Mouse (Mus musculus) left cerebral cortex, adult 2 months (tissue): ENCODE measurements around the gene Nav2. TPM values are rescaled to one million over a fixed set of nuclear protein-coding genes. Genes with fewer than 3 reads are reported as not detected.

Experiments used
- DNase-seq, 2 experiments: peaks; one replicate each; pipeline ENCODE4 v3.0.0; 2021 to 2022; ENCODE audit warnings: low spot score in 2 of 2, mixed read lengths in 1 of 2; ENCODE audit errors: extremely low spot score in 1 of 2
- H3K27ac ChIP-seq: fragments of 200-600 bp; 2 replicates; pipeline ENCODE4 v1.8.1; 2022
- H3K4me3 ChIP-seq: fragments of 200-600 bp; 2 replicates; pipeline ENCODE4 v1.8.1; 2022
- CTCF ChIP-seq: fragments of 200-600 bp; IDR thresholded peaks from 2 replicates; pipeline ENCODE4 v1.8.1; 2022; ENCODE audit warnings: antibody characterized with exemption, mild to moderate bottlenecking, moderate library complexity
- intact Hi-C: fragments of 180-260 bp; cut with DNase I; formaldehyde crosslinking; loops from one replicate; pipeline ENCODE4 v1.15.1; 2025
- total RNA-seq, 2 experiments: library from RNA; stranded (reverse); gene quantifications; 2 replicates each; pipeline ENCODE4 v1.2.3; 2021

Nav2 gene
- total RNA-seq, 2 experiments from 2014 or later: 102 to 119 TPM

DNA sequence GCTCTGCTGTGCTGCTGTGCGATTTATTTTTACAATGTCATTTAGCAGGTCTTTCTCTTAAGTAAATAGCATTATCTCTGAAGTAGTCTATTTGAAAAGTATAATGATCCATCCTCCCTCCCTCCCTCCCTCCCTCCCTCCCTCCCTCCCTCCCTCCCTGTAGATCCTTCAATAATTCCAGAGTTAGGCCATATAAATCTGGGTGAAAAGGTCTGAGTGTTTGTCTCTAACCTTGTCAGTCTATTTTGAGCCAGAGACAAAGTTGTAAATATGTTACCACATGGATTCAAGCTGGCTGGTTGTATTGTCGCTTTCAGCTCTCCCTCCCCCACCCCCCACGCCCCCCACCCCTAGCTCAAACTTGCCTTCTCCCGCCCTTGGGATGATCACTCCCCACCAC is 619.4 kb downstream of the Nav2 start:
- TF ChIP-seq CTCF: no peak
- Histone ChIP-seq H3K4me3 (no peak overlapping the region), H3K27ac (no peak overlapping the region)
- no peak for DNase-seq
- intact Hi-C loops: no loop called here

- Histone ChIP-seq H3K4me3 (no peak overlapping the region), H3K27ac (no peak overlapping the region)
- TF ChIP-seq CTCF: no peak
- intact Hi-C loops: no loop called here
- DNase-seq: no peak
These were observed 621.0 kb downstream of the Nav2 start for GRCm38 (mm10) chr7:49529498-49529897.

GRCm38 (mm10) chr7:49533571-49533970 is 625.1 kb downstream of the Nav2 start:
- no peak for TF ChIP-seq CTCF
- intact Hi-C loops: no loop called here
- no peak for DNase-seq
- H3K4me3 ChIP-seq: no peak overlapping the region
- H3K27ac ChIP-seq: no peak overlapping the region

DNA sequence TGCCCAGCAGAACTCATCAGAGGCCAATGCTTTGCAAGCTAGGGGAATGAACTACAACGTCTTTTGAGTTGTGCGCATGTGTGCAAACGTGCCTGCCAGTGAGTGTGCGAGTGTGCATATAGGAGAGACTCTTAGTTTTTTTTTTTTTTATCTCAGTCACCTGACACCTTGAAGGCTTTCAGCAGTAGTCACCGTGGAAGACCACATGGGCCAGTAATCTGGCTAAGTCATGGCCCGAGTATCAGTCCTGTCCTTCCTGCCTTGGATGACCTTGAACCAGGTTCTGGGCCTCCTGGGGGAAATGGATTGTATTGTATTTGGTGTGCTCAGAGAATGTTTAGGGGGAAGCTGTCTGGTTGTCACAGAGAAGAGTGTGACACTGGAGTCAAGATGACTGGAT is 625.7 kb downstream of the Nav2 start:
- intact Hi-C loops: no loop called here
- Histone ChIP-seq H3K27ac (no peak overlapping the region), H3K4me3 (no peak overlapping the region)
- no peak for DNase-seq
- no peak for TF ChIP-seq CTCF

DNA sequence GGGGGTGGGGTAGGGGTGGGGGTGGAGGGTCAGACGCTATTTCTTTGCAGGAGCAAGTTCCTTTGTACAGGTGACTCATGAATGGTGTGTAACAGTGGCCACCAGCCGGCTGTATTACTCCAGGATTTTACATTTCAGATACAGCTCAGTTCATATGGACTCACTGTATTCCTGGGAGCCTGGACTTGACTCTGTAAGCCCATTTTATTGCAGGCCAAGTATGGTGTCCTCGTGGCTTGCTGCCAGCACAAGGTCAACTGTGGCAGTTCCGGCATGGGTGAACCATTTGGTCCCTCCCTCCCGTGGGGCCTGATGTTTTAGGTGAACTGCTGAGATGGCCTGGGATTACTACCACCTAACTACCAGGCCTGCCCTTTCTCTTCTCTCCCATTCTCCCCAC is 629.8 kb downstream of the Nav2 start:
- H3K4me3 ChIP-seq: no peak overlapping the region
- TF ChIP-seq CTCF: no peak
- no peak for DNase-seq
- H3K27ac ChIP-seq: no peak overlapping the region
- intact Hi-C loops: no loop called here

- TF ChIP-seq CTCF: no peak
- Histone ChIP-seq H3K4me3 (no peak overlapping the region), H3K27ac (peak overlapping the region; percentile 63)
- DNase-seq: no peak
- intact Hi-C loops: no loop called here
These were observed 631.7 kb downstream of the Nav2 start for GRCm38 (mm10) chr7:49540181-49540580.

DNA sequence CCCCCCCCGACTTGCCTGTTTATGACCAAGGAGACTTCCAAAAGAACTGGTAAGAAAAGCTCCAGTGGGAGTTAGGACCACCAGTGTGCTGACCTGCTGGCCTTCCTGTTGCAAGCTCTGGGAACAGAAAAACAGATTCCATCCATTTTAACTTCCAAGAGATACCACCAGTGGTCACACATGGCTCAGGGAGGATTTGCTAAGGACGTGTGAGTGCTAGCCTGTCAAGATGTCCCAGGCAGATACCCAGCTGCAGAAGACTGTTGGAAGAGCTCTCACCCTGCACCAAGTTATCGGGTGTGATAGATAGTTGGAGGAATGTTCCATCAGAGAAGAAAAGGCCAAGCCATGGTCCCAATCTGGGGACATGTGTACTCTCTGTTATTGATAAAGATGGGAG is 633.6 kb downstream of the Nav2 start:
- DNase-seq: no peak
- no peak overlapping the region for H3K27ac ChIP-seq
- no peak overlapping the region for H3K4me3 ChIP-seq
- intact Hi-C loops: no loop called here
- no peak for TF ChIP-seq CTCF

DNA sequence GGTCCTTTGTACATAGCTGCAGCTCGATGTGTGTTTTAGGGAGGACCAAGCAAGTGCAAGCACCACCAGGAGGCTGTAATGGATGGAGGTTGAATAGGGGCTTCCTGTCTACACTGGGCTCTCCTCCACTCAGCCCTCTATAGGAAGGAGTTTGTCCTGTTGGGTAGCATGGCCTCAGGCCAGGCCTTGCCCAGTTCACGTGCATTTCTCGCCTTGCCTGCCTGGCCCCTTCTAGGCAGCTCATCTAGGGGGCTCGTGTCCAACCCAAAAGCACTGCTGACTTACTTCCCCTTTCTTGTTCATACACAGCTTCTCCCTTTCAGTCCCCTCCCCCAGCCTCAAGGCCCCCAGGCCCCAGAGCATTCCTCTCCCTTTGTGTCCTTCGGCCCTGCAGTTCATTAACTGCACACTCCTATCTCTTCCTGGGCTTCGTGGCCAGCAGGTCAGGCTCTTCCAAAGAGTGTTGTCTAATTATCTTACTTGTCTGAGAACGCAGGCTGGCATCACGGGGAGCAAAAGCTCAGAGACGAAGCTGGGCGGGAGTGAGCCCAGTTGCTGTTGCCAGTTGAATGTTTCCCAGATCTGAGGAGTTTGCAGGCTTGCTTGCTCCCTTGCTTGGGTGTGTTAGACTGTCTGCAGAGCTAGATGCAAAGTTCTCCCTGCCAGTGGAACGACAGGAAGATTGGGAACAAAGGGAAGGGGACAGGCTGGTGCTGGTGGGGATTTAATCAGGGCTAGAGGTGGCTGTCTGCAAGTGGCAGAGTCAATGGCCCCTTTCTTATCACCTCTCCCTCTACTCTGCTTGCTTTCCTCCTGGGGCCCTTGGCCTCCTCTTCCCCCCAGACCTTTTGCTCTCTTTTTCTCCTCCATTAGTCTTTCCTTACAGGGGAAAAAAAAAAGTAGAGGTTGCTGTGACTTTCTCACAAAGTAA is 636.5 kb downstream of the Nav2 start:
- Histone ChIP-seq H3K27ac (peak overlapping the region; percentile 73), H3K4me3 (no peak overlapping the region)
- no peak for DNase-seq
- TF ChIP-seq CTCF: no peak; the same call in 1 of the 2 replicates
- intact Hi-C loops: no loop called here

DNA sequence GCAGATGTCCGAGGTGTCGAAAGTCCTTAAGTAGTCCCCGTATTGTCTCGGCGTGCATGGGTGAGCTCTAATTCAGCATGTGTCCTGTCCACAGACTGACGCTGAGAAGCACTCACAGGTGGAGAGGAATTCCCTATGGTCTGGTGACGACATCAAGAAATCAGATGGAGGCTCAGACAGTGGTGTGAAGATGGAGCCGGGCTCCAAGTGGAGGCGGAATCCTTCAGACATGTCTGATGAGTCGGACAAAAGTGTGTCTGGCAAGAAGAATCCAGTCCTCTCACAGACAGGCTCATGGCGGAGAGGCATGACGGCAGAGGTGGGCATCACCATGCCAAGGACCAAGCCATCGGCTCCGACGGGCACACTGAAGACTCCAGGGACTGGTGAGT is 637.2 kb downstream of the Nav2 start:
- intact Hi-C loops: no loop called here
- peak overlapping the region; percentile 73; the same call in 1 of the 2 replicates for H3K27ac ChIP-seq
- no peak for TF ChIP-seq CTCF
- DNase-seq: no peak
- no peak overlapping the region for H3K4me3 ChIP-seq

DNA sequence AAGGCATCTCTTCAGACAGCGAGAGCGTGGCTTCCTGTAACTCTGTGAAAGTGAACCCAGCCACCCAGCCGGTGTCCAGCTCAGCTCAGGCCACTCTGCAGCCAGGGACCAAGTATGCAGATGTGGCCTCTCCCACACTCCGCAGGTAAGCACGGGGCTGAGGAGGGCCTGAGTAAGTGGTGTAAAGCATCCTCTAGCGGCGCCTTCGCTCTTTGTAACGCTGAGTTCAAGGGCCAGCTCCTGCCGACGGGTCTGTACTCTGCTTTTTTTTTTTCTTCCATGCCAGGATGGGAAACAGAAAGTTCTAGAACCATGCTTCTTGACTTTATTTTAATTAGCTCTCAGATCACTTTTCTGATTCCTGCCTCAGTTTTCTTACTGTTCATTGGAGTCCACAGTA is 639.9 kb downstream of the Nav2 start:
- no peak overlapping the region for H3K27ac ChIP-seq
- H3K4me3 ChIP-seq: no peak overlapping the region
- no peak for DNase-seq
- TF ChIP-seq CTCF: no peak
- intact Hi-C loops: no loop called here

- intact Hi-C loops: no loop called here
- Histone ChIP-seq H3K27ac (peak overlapping the region; percentile 40; the same call in 1 of the 2 replicates), H3K4me3 (no peak overlapping the region)
- no peak for DNase-seq
- TF ChIP-seq CTCF: no peak
These were observed 644.9 kb downstream of the Nav2 start for GRCm38 (mm10) chr7:49553236-49553981.

- peak overlapping the region; percentile 82 for H3K27ac ChIP-seq
- TF ChIP-seq CTCF: no peak
- intact Hi-C loops: no loop called here
- H3K4me3 ChIP-seq: no peak overlapping the region
- no peak for DNase-seq
These were observed 649.7 kb downstream of the Nav2 start for GRCm38 (mm10) chr7:49558240-49558640.
